Mouse (Mus musculus): ENCODE measurements around the gene Vegfa. TPM values are rescaled to one million over a fixed set of nuclear protein-coding genes. Genes with fewer than 3 reads are reported as not detected.

The Vegfa gene
- total and polyA plus RNA-seq, 3 experiments, result 15.3 to 50.0 (median 17.2) TPM

DNA sequence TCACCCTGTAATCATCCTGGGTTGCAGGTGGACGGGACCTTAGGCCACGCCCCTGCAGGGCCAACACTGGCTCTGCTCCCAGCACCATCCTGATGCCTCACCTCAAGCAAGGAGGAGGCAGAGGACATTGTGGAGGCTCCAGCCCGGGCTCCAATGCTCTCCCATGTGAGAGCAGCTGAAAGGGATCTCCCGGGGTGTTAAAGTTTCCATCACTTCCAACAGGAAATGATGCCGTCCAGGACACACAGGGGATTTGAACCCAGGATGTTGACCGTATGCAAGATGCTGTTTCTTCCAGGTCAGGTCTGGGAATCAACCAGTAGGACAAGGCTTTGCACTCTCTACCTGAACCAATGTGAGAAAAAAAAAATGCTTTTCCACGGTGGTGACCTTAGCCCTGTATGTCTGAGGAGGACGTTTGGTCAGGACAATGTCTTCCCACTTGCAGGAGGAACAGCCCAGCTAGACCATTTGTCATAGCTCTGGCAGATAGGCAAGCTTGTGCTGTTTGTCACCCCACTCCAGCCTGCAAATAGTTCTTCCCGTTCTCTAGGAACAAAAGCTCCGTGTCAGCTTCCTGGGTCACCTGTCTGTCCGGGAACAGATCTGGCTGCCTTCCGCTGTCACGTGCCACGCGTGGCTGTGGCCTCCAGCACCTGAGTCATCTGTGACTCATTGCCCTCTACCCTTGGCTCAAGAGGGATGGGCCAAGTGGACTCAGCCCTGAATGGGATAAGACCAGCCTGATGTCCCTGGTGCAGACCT lies 28.3 kb downstream of the Vegfa start:
- no peaks in the 10 kb centered on the region for H3K36me3 ChIP-seq (replicated peaks in 1 of 2; ENCODE audit: control insufficient read depth in 1 of 2, insufficient read depth in 1 of 2, low read length in 1 of 2)
- TF ChIP-seq IRF4 (IDR thresholded peaks at IDR 0.05; ENCODE audit: low read depth, low read length), result no peak
- TF ChIP-seq SIN3A (IDR thresholded peaks at IDR 0.05; ENCODE audit: low read length), result no peak
- no peak for TF ChIP-seq CTCF (conservative IDR thresholded peaks at IDR 0.05 in 1 of 2, IDR thresholded peaks at IDR 0.05 in 1 of 2; ENCODE audit: low read depth in 2 of 2, low read length in 2 of 2)
- no peak for TF ChIP-seq MAZ (IDR thresholded peaks at IDR 0.05; ENCODE audit: low read depth, low read length)
- no peak for TF ChIP-seq HCFC1 (IDR thresholded peaks at IDR 0.05; ENCODE audit: low read depth, low read length)
- no peak for TF ChIP-seq ETS1 (conservative IDR thresholded peaks at IDR 0.05; ENCODE audit: low read depth, low read length)
- TF ChIP-seq CHD2 (IDR thresholded peaks at IDR 0.05; ENCODE audit: low read length), result no peak
- no peak for TF ChIP-seq MAFK (IDR thresholded peaks at IDR 0.05; ENCODE audit: insufficient replicate concordance, low read length)
- no peak for TF ChIP-seq EP300 (IDR thresholded peaks at IDR 0.05; ENCODE audit: low read length)
- in situ Hi-C loops (cut with MboI; ENCODE audit: low pct_ligation_motif_present, low pct_unique_long_range_greater_than_20kb, low sequenced_read_pairs) (no loop called here), dilution Hi-C loops (cut with MboI; ENCODE audit: extremely low pct_ligation_motif_present, extremely low pct_unique_long_range_greater_than_20kb, low sequenced_read_pairs) (no loop called here)
- no peak overlapping the region for H3K9ac ChIP-seq (ENCODE audit: insufficient read depth, low read depth)
- H3K79me2 ChIP-seq (replicated peaks; ENCODE audit: control insufficient read depth, extremely low read depth, insufficient read depth, poor library complexity, severe bottlenecking), result no peaks in the 10 kb centered on the region
- 0 out of 4 replicates have a peak, but pooled peaks cover 0 to under 1% of the 10 kb centered on the region in 2 experiments for H3K4me1 ChIP-seq (ENCODE audit: control insufficient read depth in 1 of 2, insufficient read depth in 2 of 2)
- H3K27me3 ChIP-seq (replicated peaks), result peaks cover 76% of the 10 kb centered on the region
- H3K4me3 ChIP-seq (replicated peaks in 1 of 3; ENCODE audit: low read depth in 2 of 3, low read length in 2 of 3, poor library complexity in 1 of 3), result no peak overlapping the region
- H3K4me2 ChIP-seq (ENCODE audit: insufficient read depth, low read depth, poor library complexity, severe bottlenecking), result no peak overlapping the region
- no peak for DNase-seq (ENCODE audit: extremely low read depth)
- H3K27ac ChIP-seq (ENCODE audit: insufficient read depth, low read depth), result no peak overlapping the region
- no peaks in the 10 kb centered on the region for H3K9me3 ChIP-seq (replicated peaks; ENCODE audit: low read length)

DNA sequence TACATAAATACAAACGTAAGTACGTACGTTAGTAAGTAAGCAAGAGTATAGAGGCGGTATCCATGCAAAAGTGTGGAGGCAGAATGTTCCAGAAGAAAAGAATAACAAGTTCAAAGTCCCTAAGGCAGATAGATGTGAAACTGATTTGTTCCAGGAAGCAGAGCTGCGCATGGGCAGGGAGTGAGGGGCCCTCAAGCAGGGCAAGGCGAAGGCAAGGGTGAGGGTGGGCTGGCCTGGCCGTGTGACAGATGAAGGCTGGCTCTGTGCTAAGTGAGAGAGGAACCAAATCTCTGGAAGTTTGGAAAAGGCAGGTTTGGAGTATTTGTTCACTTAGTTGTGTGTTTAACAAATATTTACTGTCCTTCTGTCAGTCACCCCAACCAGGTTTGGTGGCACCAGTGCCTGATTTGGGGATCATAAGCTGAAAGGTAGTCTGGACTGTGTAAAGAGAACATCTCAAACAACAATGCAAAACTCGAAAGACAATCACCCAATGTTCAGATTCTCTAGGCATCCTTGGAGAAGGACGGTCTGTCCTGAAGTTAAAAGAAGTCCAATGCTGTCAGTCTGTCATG lies 32.7 kb downstream of the Vegfa start:
- TF ChIP-seq MAZ (IDR thresholded peaks at IDR 0.05; ENCODE audit: low read depth, low read length) (no peak), ETS1 (conservative IDR thresholded peaks at IDR 0.05; ENCODE audit: low read depth, low read length) (no peak), NRF1 (IDR thresholded peaks at IDR 0.05; ENCODE audit: low read depth, low read length) (peak; percentile 55), MAFK (IDR thresholded peaks at IDR 0.05; ENCODE audit: insufficient replicate concordance, low read length) (no peak), HCFC1 (IDR thresholded peaks at IDR 0.05; ENCODE audit: low read depth, low read length) (no peak), JUND (conservative IDR thresholded peaks at IDR 0.05; ENCODE audit: low read depth, low read length) (no peak), MEF2A (IDR thresholded peaks at IDR 0.05; ENCODE audit: borderline replicate concordance, low read depth, low read length) (no peak), USF1 (IDR thresholded peaks at IDR 0.05; ENCODE audit: low read depth, low read length) (no peak)
- H3K4me2 ChIP-seq (ENCODE audit: insufficient read depth, low read depth, poor library complexity, severe bottlenecking), result no peak overlapping the region
- H3K4me1 ChIP-seq (ENCODE audit: control insufficient read depth in 1 of 2, insufficient read depth in 2 of 2), result no peaks in the 10 kb centered on the region
- H3K36me3 ChIP-seq (replicated peaks in 1 of 2; ENCODE audit: control insufficient read depth in 1 of 2, insufficient read depth in 1 of 2, low read length in 1 of 2), result no peaks in the 10 kb centered on the region
- H3K9me3 ChIP-seq (replicated peaks; ENCODE audit: low read length), result no peaks in the 10 kb centered on the region
- H3K79me2 ChIP-seq (replicated peaks; ENCODE audit: control insufficient read depth, extremely low read depth, insufficient read depth, poor library complexity, severe bottlenecking), result no peaks in the 10 kb centered on the region
- dilution Hi-C loops (cut with MboI; ENCODE audit: extremely low pct_ligation_motif_present, extremely low pct_unique_long_range_greater_than_20kb, low sequenced_read_pairs), result no loop called here
- no peak for DNase-seq (ENCODE audit: extremely low read depth)
- H3K27me3 ChIP-seq (replicated peaks), result peaks cover 82% of the 10 kb centered on the region
- no peak overlapping the region for H3K27ac ChIP-seq (ENCODE audit: insufficient read depth, low read depth)
- H3K9ac ChIP-seq (ENCODE audit: insufficient read depth, low read depth), result no peak overlapping the region
- in situ Hi-C loops (cut with MboI; ENCODE audit: low pct_ligation_motif_present, low pct_unique_long_range_greater_than_20kb, low sequenced_read_pairs), result no loop called here
- no peak overlapping the region for H3K4me3 ChIP-seq (replicated peaks in 1 of 3; ENCODE audit: low read depth in 2 of 3, low read length in 2 of 3, poor library complexity in 1 of 3)
